Mouse (Mus musculus) 3T3-L1 (cell line): ENCODE results near the gene Cebpa.

Experiments
- DNase-seq: peaks from one replicate; pipeline ENCODE4 v3.0.0-alpha.2; 2015; ENCODE audit warnings: low read depth, low spot score

The Cebpa gene

DNA sequence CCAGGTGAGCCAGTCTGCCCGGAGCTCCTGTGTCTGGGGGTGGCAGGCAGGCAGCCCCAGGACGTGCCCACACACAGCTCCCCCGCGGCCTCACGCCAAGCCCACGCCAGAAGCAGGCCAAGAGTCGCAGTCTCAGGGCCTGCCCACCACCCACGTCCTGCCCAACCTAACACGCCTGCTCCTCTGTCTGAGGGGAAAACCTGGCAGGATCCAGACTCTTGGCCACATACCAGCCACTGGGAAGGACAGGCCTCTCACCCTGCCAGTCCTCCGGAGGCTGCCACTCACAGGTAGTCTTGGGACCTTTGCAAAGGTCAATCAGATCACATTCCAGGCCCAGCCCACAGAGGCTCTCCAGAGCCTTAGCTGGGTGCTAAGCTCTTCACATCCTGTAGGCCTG is 27.2 kb downstream of the Cebpa start:
- no peak for DNase-seq

DNA sequence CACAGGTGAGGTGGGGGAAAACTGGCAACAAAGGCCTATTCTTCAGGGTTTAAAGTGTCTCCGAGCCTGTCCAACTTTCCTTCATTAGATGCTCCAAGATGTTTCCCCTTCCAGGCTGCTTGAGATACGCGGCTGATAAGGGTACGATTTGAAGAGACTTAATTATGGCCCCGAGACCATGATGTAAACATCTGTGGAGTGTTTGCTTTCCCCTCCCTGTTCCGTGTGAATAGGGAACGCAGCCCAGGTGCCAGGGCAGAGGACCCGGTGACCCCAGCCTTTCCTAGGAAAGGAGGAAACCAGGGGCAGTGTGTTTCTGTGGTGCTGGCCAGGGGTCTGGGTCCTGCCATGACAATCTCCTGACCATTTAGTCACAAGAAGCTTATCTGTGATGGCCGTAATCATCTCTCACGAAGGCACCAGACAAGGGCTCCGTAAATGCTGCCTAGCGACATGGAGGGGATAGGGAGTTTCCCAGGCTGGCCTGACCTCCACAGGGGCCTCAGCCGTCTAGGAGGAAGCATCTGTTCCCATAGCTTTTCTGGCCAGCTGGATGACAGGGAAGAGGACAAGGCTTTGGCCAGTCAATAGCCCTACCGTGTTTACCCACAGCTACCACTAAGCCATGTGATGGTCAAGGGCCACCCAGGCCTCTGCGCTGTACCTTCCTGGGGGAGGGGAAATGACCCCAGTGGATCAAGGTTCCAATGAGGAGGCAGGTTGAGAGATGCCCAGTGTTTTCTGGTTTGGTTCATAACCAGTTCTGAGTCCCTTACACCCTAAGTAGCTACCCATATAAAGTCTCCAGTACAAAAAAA is 30.7 kb downstream of the Cebpa start:
- DNase-seq = no peak

DNA sequence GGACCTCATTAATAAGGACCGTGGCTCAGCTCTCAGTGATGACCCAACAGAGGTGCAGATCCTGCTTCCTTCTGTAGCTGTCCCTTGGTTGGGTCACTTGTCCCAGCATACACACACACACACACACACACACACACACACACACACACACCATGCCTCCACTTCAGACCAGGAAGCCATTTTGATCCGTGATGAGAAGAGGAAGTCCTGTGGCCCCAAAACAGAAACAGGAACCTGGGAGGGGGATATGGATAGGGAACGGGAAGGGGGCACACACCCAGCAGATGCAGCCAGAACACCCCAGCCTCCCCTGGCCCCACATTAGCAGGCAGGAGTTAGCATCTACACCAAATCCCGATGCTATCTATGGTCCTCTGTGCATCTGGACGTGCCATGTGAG is 31.8 kb downstream of the Cebpa start:
- no peak for DNase-seq

DNA sequence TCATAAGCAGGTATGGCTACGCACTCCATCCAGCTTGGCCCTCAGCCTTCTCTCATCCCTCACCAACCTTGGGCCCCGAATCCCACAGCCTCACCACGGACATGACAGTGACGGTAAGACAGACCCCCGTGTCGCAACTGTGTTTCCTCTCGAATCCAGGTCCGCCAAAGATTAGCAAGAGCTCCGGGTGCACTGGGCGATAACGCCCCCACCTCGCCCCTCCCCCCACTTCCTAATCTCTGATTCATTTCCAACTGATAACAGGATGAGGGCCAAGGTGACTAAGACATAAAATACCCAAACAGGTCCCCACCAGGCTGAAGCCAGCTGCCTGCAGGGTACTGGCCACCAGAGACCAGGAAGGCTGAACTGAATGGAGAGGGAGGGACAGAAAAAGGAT is 35.4 kb downstream of the Cebpa start:
- DNase-seq = no peak

DNA sequence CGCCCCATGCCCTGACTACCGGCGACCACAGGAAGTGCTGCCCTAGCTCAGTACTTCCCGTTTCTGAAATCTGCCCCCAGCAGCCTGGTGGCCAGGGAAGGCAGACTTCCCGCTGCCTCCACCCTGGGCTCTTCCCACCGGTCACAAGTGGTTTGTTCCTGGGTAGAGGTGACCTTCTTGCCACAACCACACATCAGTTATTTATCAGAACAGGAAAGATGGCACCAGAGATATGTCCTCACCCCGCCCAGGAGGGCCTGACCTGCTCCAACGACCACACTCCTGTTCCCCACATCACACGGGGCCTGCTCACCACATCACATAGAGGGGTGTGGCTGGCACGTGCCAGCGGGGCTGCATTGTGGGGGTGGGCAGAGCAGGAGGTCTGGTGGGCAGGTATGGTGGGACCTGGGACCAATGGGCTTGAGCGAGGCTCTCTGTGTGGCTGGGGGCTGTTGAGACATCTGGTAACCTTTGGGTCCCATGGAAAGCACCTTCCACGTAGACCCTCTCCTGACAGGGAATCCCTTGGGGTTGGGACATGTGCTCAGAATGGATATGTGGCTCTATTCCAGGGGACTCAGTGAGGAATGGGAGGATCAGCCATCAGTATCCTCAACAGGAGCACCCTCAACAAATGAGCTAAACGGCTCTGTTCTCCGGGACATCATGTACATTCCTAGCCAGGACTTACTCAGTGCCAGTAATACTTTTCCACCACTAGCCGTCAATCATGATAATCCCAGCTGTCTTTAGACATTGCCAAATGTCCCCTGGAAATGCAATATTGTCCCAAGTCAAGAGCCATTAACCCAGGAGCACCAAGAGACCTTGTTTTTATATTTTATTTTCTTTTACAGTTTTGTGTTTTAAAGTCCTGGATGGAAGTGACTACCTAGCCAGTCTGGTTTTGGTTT is 37.7 kb downstream of the Cebpa start:
- DNase-seq = no peak

DNA sequence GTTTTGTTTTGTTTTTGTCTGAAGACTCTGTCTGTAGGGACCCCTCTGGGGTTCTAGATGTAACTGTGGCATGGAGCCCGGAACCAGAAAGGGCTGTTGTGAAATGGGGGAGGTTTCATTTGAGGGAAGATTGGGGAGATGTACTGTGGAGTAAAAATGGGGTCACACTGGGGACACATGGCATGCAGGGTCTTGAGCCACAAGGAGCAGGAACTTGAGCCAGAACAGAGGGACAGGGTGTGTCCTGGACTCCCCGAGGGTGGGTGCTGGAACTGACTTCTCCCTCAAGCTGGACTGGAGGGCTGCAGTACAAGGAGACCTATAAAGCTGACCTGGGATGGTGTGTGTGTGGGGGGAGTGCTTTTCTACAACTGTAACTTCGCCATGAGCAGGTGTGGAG is 38.4 kb downstream of the Cebpa start:
- DNase-seq = no peak

DNA sequence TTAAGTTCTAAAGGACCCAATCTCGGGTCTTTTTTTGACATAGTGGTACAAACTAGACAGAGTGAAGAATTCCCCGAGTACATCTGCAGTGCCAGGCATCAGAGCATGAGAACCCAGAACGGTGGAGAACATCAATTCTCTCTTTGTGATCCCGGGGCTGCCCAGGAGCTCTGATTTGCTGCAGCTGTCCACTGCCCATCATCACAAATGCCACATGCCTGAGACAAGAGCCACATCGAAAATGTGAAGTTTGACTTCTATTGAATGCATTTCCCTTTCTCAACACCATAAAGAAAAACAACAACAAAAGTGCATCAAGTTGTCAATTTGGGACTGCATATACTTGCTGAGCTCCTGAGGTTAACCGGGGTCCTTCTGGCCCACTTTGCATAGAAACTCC is 43.4 kb downstream of the Cebpa start:
- DNase-seq = no peak

DNA sequence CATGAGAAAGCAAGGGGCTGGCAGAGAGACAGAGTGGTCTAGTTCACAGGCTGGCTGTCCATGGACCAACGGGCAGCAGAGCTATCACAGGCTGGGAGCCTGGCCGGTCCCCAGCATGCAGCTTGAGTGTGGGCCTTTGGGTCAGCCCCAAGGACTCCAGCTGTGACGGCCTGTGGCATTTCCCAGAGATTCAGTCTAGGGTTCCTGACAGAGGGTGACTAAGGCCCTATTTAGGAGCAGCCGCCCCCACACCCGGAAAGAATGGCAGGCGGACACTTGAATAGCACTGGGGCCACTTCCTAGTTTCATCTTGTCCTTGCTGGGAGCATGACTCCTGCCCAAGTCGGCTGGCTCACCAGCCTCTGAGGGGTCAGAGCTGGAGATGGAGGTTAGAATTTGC is 44.5 kb downstream of the Cebpa start:
- peak; percentile 15 for DNase-seq

DNA sequence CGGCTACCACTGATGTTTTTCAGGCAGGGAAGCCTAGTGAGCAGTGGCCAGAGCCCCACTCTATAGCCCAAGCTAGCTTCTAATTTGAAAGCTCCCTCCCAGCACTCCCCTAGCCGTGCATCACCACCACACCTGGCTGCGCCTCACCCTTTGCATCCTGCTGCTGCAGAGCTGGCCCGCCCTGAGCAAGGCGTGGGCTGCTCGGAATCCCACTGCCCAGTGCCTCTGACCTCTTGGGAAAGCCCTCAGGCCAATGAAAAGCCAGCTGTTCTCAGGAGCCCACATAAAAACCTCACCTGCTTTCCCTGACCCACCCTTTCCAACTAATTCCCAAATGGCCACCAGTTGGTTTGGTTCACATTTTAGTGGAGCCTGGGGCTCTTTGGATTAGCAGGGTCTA is 45.0 kb downstream of the Cebpa start:
- no peak for DNase-seq

DNA sequence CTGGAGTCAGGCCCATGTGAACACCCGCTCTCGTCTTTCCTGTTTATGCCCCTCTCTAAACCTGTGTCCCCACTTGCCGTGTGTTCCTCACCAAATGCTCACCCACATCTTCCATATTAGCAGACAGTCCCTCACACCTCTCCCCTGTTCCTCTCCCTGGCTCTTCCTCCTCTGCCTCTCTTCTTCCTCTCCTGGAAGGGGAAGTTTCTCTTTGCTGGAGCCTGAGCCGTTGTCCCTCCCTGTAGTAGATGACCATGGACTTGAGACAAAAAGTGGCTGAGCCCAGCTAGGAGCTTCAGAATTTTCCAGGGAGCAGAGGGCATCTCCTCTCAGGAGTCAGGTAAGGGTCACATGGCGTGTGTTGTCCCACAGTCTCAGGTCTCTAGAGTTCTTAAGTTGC is 47.9 kb downstream of the Cebpa start:
- no peak for DNase-seq

DNA sequence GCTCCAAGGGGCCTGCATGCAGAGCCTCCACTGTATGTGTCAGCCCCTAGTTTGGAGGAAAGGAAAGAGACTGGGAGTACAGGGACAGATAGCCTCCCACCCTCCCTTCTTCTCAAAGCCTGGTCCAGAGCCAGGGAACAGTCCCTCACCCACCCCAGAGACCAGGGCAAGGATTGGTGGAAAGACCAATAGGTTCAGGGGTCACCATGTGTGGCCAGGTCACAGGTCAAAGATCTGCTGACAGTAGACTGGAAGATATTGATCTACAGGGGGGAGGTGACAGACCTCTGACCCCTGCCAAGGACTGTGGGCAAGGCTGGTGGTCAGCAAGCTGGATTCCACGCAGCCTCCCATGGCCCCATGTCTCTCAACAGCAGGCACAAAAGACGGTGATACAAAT is 48.8 kb downstream of the Cebpa start:
- DNase-seq = no peak

DNA sequence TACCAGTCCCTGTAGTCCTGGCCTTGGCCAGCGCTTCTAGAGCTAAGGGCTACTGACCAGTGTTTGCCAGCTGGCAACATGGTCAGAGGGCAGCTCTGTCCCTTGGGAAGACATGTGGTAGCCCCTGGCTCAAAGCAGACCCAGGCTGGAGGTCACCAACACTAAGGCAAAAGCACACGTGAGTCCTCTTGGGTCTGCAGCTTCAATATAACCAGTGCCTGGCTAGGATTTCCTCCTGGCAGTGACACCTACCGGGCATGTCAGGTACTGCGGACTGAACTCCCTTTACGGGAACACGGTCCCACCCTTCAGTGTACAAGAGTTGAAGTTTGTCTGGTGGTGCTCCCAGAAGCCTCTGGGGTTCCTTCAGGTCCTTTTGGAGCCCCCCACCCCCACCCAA is 50.2 kb downstream of the Cebpa start:
- DNase-seq = peak; percentile 82
